Mouse (Mus musculus) layer of hippocampus, adult 18-20 months (tissue): Measurements from ENCODE around the gene Ccer2. TPM values are rescaled to one million over a fixed set of nuclear protein-coding genes. Genes with fewer than 3 reads are reported as not detected.

ENCODE experiments used
- total RNA-seq, 2 experiments: library from RNA; stranded (reverse); gene quantifications; 2 replicates each; pipeline ENCODE4 v1.2.3; 2021

Gene Ccer2
- total RNA-seq, 2 experiments from 2014 or later, result 0.30 to 0.63 TPM

Other genes with a start within 250 kb of the Ccer2 start
- not detected for gene Ifnl2, start 245.7 kb upstream of the Ccer2 start, total RNA-seq
- not detected for gene Ifnl3, start 233.3 kb upstream of the Ccer2 start, total RNA-seq
- not detected for gene Sycn, start 215.3 kb upstream of the Ccer2 start, total RNA-seq
- gene Nccrp1, start 208.9 kb upstream of the Ccer2 start, total RNA-seq, result under 1 TPM in 1 of 2 experiments, not detected in 1; 0.28 TPM
- 10 to 100 TPM; 74.1 to 77.1 TPM for gene Samd4b, start 158.0 kb upstream of the Ccer2 start, total RNA-seq
- gene Pak4, start 158.0 kb upstream of the Ccer2 start, total RNA-seq, result 10 to 100 TPM; 12.7 to 14.6 TPM
- 1 to 10 TPM; 1.4 to 4.6 TPM for gene Acp7, start 124.8 kb upstream of the Ccer2 start, total RNA-seq
- gene Fbxo27, start 63.3 kb upstream of the Ccer2 start, total RNA-seq, result 10 to 100 TPM; 18.9 to 21.7 TPM
- 1 to 10 TPM; 1.5 to 1.9 TPM for gene Fbxo17, start 39.4 kb upstream of the Ccer2 start, total RNA-seq
- gene Mrps12, start 14.4 kb upstream of the Ccer2 start, total RNA-seq, result 10 to 100 TPM; 60.6 to 67.1 TPM
- gene Sars2, start 14.2 kb upstream of the Ccer2 start, total RNA-seq, result 10 to 100 TPM; 11.1 to 11.2 TPM
- 100 to 1,000 TPM; 125 to 129 TPM for gene Sirt2, start 10.6 kb downstream of the Ccer2 start, total RNA-seq
- gene Nfkbib, start 11.3 kb downstream of the Ccer2 start, total RNA-seq, result 10 to 100 TPM; 29.0 to 29.2 TPM
- 1 to 10 TPM; 2.4 to 3.0 TPM for gene Rinl, start 32.8 kb downstream of the Ccer2 start, total RNA-seq
- 100 to 1,000 TPM; 407 to 414 TPM for gene Hnrnpl, start 52.4 kb downstream of the Ccer2 start, total RNA-seq
- 10 to 100 TPM; 63.1 to 71.0 TPM for gene Ech1, start 69.0 kb downstream of the Ccer2 start, total RNA-seq
- 1 to 10 TPM; 3.5 to 5.6 TPM for gene Lgals4, start 77.7 kb downstream of the Ccer2 start, total RNA-seq
- not detected for gene Lgals7, start 107.7 kb downstream of the Ccer2 start, total RNA-seq
- under 1 TPM; 0.50 to 0.76 TPM for gene Capn12, start 125.2 kb downstream of the Ccer2 start, total RNA-seq
- 100 to 1,000 TPM; 127 to 136 TPM for gene Actn4, start 206.2 kb downstream of the Ccer2 start, total RNA-seq
- 100 to 1,000 TPM; 201 to 212 TPM for gene Eif3k, start 225.7 kb downstream of the Ccer2 start, total RNA-seq
- gene Map4k1, start 225.9 kb downstream of the Ccer2 start, total RNA-seq, result 1 to 10 TPM in 1 of 2 experiments, under 1 TPM in 1; 0.99 to 1.3 TPM